ENCODE assay signal across 8 mouse cellular contexts in the genomic region with DNA sequence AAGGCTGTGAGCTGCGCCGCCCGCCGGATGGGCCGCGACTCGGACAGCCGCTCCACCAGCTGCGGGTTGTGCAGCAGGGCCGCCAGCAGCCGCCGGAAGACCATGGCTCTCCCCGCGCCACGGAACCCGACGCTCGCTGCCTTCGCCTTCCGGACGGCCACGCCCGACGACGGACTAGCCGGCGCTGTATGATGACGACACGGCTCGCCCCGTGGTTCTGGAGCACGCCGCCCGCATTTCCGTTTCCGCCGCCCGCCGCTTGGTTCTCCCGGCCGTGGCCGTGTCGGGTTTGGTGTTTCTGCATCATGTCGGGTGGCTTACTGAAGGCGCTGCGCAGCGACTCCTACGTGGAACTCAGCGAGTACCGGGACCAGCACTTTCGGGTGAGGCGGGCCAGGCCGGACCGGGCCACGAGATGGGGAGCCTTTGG. TPM values are rescaled to one million over a fixed set of nuclear protein-coding genes. Genes with fewer than 3 reads are reported as not detected.
DNase-seq lines count a peak whose midpoint lies in the region; ATAC-seq and TF ChIP-seq lines count a peak whose summit lies in the region.

A gene (minus strand): TSS at position 150 of the 430 bp plus-strand sequence.
A gene (plus strand): TSS at position 169 of the 430 bp plus-strand sequence.

- H3K4me2 ChIP-seq in heart, embryonic 12.5 days, result peak within 1 kb of the TSS; percentile 93
- H3K4me2 ChIP-seq in kidney, postnatal 0 days (ENCODE audit: low read length), result peak within 1 kb of the TSS; percentile 87
- H3K4me2 ChIP-seq in liver, embryonic 11.5 days, result peak within 1 kb of the TSS; percentile 92
- peak within 1 kb of the TSS; percentile 87 for H3K4me2 ChIP-seq in stomach, embryonic 14.5 days (replicated peaks; ENCODE audit: low read depth, low read length)

- H3K4me1 ChIP-seq in erythroblast, embryonic 14.5 days (ENCODE audit: control insufficient read depth), result peaks cover 45% of the 10 kb centered on the region
- peaks cover 35% of the 10 kb centered on the region for H3K4me1 ChIP-seq in heart, embryonic 12.5 days (replicated peaks)
- H3K4me1 ChIP-seq in kidney, postnatal 0 days (replicated peaks; ENCODE audit: insufficient read depth, low read length), result peaks cover 11% of the 10 kb centered on the region
- H3K4me1 ChIP-seq in liver, embryonic 11.5 days (replicated peaks; ENCODE audit: control insufficient read depth, insufficient read depth, low read length), result peaks cover 15% of the 10 kb centered on the region
- peaks cover 19% of the 10 kb centered on the region for H3K4me1 ChIP-seq in stomach, embryonic 14.5 days (ENCODE audit: control insufficient read depth, insufficient read depth, low read length)

- under 1% methylated on average over 55 of the region's 55 CpGs for WGBS in heart, embryonic 12.5 days
- WGBS in kidney, postnatal 0 days, result under 1% methylated on average over 55 of the region's 55 CpGs
- WGBS in liver, embryonic 11.5 days, result under 1% methylated on average over 55 of the region's 55 CpGs
- WGBS in stomach, embryonic 14.5 days, result under 1% methylated on average over 55 of the region's 55 CpGs

- no peaks in the 10 kb centered on the region for H3K27me3 ChIP-seq in C2C12 (ENCODE audit: control insufficient read depth, insufficient read depth, insufficient read length)
- no peaks in the 10 kb centered on the region for H3K27me3 ChIP-seq in erythroblast, embryonic 14.5 days (ENCODE audit: control insufficient read depth)
- no peaks in the 10 kb centered on the region for H3K27me3 ChIP-seq in heart, embryonic 12.5 days (replicated peaks)
- no peaks in the 10 kb centered on the region for H3K27me3 ChIP-seq in kidney, postnatal 0 days (ENCODE audit: insufficient read depth, low read length)
- no peaks in the 10 kb centered on the region for H3K27me3 ChIP-seq in liver, embryonic 11.5 days (replicated peaks; ENCODE audit: control insufficient read depth, insufficient read depth, low read length)
- no peaks in the 10 kb centered on the region for H3K27me3 ChIP-seq in stomach, embryonic 14.5 days (ENCODE audit: control insufficient read depth, insufficient read depth, low read length)

- H3K9me3 ChIP-seq in erythroblast, embryonic 14.5 days (ENCODE audit: control insufficient read depth, low read length), result no peaks in the 10 kb centered on the region
- H3K9me3 ChIP-seq in heart, embryonic 12.5 days (replicated peaks), result no peaks in the 10 kb centered on the region
- H3K9me3 ChIP-seq in kidney, postnatal 0 days (replicated peaks; ENCODE audit: low read length), result no peaks in the 10 kb centered on the region
- no peaks in the 10 kb centered on the region for H3K9me3 ChIP-seq in liver, embryonic 11.5 days (ENCODE audit: control insufficient read depth, low read length)
- no peaks in the 10 kb centered on the region for H3K9me3 ChIP-seq in stomach, embryonic 14.5 days (ENCODE audit: control insufficient read depth, low read depth, low read length)

- H3K79me3 ChIP-seq in C2C12 (ENCODE audit: low read depth), result peaks cover 53% of the 10 kb centered on the region

- TF ChIP-seq POLR2A in brain, embryonic 14.5 days (IDR thresholded peaks at IDR 0.05; ENCODE audit: borderline replicate concordance, extremely low read depth, insufficient read depth, insufficient read length, poor library complexity, severe bottlenecking), result peak; percentile 92

- ATAC-seq in heart, embryonic 12.5 days (ENCODE audit: insufficient number of reproducible peaks, low FRiP score), result peak; percentile 88
- peak; percentile 90 for ATAC-seq in kidney, postnatal 0 days (replicated peaks; ENCODE audit: low FRiP score, low read depth)
- ATAC-seq in liver, embryonic 11.5 days (replicated peaks; ENCODE audit: low FRiP score), result peak; percentile 86
- ATAC-seq in stomach, embryonic 14.5 days (ENCODE audit: insufficient number of reproducible peaks, insufficient read depth, low FRiP score, low read depth), result peak; percentile 91

- peak within 1 kb of the TSS; percentile 96 for H3K27ac ChIP-seq in heart, embryonic 12.5 days (ENCODE audit: poor library complexity, severe bottlenecking)
- H3K27ac ChIP-seq in kidney, postnatal 0 days, result peak within 1 kb of the TSS; percentile 89
- peak within 1 kb of the TSS; percentile 84 for H3K27ac ChIP-seq in liver, embryonic 11.5 days (ENCODE audit: low read depth, low read length)
- H3K27ac ChIP-seq in stomach, embryonic 14.5 days (ENCODE audit: low read length), result peak within 1 kb of the TSS; percentile 88

- peaks cover 11% of the 10 kb centered on the region for H3K36me3 ChIP-seq in C2C12 (ENCODE audit: control insufficient read depth, insufficient read depth)
- H3K36me3 ChIP-seq in erythroblast, embryonic 14.5 days (ENCODE audit: control insufficient read depth), result peaks cover 35% of the 10 kb centered on the region
- H3K36me3 ChIP-seq in heart, embryonic 12.5 days, result peaks cover 39% of the 10 kb centered on the region
- H3K36me3 ChIP-seq in kidney, postnatal 0 days (ENCODE audit: insufficient read depth, low read length), result 0 out of 2 replicates have a peak, but pooled peaks cover 6% of the 10 kb centered on the region
- 0 out of 2 replicates have a peak, but pooled peaks cover 11% of the 10 kb centered on the region for H3K36me3 ChIP-seq in liver, embryonic 11.5 days (ENCODE audit: control insufficient read depth, insufficient read depth, low read length)
- peaks cover 8% of the 10 kb centered on the region for H3K36me3 ChIP-seq in stomach, embryonic 14.5 days (ENCODE audit: control insufficient read depth, insufficient read depth, low read length)

- peak; percentile 42 for TF ChIP-seq CTCF in C2C12 (IDR thresholded peaks at IDR 0.05; ENCODE audit: control insufficient read depth, insufficient read depth, insufficient read length)
- no peak for TF ChIP-seq CTCF in brain, embryonic 14.5 days (IDR thresholded peaks at IDR 0.05; ENCODE audit: borderline replicate concordance, extremely low read depth, insufficient read depth, insufficient read length)
- TF ChIP-seq CTCF in kidney, postnatal 0 days (IDR thresholded peaks at IDR 0.05; ENCODE audit: low read depth), result no peak

- peak; percentile 99 for DNase-seq in brain, embryonic 14.5 days (ENCODE audit: low read depth)
- DNase-seq in kidney, postnatal 0 days (ENCODE audit: low spot score), result peak; percentile 97
- peak; percentile 96 for DNase-seq in liver, embryonic 11.5 days (ENCODE audit: low spot score)
- peak; percentile 95 for DNase-seq in naive thymus-derived CD4-positive, alpha-beta T cell, adult 2 months (ENCODE audit: low read depth)

- H3K9ac ChIP-seq in heart, embryonic 12.5 days, result peak within 1 kb of the TSS; percentile 94
- peak within 1 kb of the TSS; percentile 84 for H3K9ac ChIP-seq in kidney, postnatal 0 days (ENCODE audit: low read depth, low read length)
- peak within 1 kb of the TSS; percentile 84 for H3K9ac ChIP-seq in liver, embryonic 11.5 days (ENCODE audit: low read depth, low read length)
- peak within 1 kb of the TSS; percentile 85 for H3K9ac ChIP-seq in stomach, embryonic 14.5 days (replicated peaks; ENCODE audit: low read depth, low read length)

- peaks cover 83% of the 10 kb centered on the region for H3K79me2 ChIP-seq in C2C12 (ENCODE audit: control insufficient read depth, insufficient read depth)

- peak within 1 kb of the TSS; percentile 87 for H3K4me3 ChIP-seq in C2C12 (ENCODE audit: insufficient read depth, poor library complexity, severe bottlenecking)
- H3K4me3 ChIP-seq in erythroblast, embryonic 14.5 days (replicated peaks), result peak within 1 kb of the TSS; percentile 91
- peak within 1 kb of the TSS; percentile 84 for H3K4me3 ChIP-seq in heart, embryonic 12.5 days
- H3K4me3 ChIP-seq in kidney, postnatal 0 days (replicated peaks; ENCODE audit: low read depth, low read length), result peak within 1 kb of the TSS; percentile 84
- H3K4me3 ChIP-seq in liver, embryonic 11.5 days (ENCODE audit: low read depth, low read length), result peak within 1 kb of the TSS; percentile 84
- peak within 1 kb of the TSS; percentile 98 for H3K4me3 ChIP-seq in stomach, embryonic 14.5 days (ENCODE audit: low read depth, low read length)

- H3ac ChIP-seq in C2C12 (ENCODE audit: control insufficient read depth, insufficient read length, low read depth), result peak within 1 kb of the TSS; percentile 89

TF ChIP-seq in C2C12, 6 proteins besides CTCF, POLR2A, EP300 and RAD21:
- TF ChIP-seq MYOD1 (IDR thresholded peaks at IDR 0.05; ENCODE audit: control insufficient read depth, insufficient read length, low read depth) (no peak), USF1 (IDR thresholded peaks at IDR 0.05; ENCODE audit: low read depth) (peak; percentile 15), MAX (IDR thresholded peaks at IDR 0.05) (peak; percentile 92)

RNA-seq across cellular contexts. Expression of the first gene that starts in this region (rescaled TPM):
- polyA plus RNA-seq in C2C12 (2012; fragmentation: generic; extraction: Trizol), result 46.3 TPM
- polyA plus RNA-seq in brain, embryonic 14.5 days (2012; rRNA removed), result 67.6 and 92.3 TPM in 2 replicates
- polyA plus RNA-seq in erythroblast, embryonic 14.5 days (2012), result 5.5 and 5.9 TPM in 2 replicates
- polyA plus RNA-seq in heart, embryonic 12.5 days (2016; fragmentation: Nextera tagmentation; extraction: Ambion mirVana), result 90.3 and 91.4 TPM in 2 replicates
- polyA plus RNA-seq in kidney, postnatal 0 days (2015; fragmentation: Nextera tagmentation; extraction: Ambion mirVana), result 137 and 140 TPM in 2 replicates
- polyA plus RNA-seq in liver, embryonic 11.5 days (2014; fragmentation: Nextera tagmentation; extraction: Ambion mirVana), result 86.1 and 93.7 TPM in 2 replicates
- 91.4 and 97.6 TPM in 2 replicates for polyA plus RNA-seq in stomach, embryonic 14.5 days (2014; fragmentation: Nextera tagmentation; extraction: Ambion mirVana)

RNA-seq across cellular contexts. Expression of the second gene that starts in this region (rescaled TPM):
- polyA plus RNA-seq in C2C12 (2012; fragmentation: generic; extraction: Trizol), result 34.4 TPM
- polyA plus RNA-seq in brain, embryonic 14.5 days (2012; rRNA removed), result 77.3 and 93.8 TPM in 2 replicates
- 5.8 and 7.7 TPM in 2 replicates for polyA plus RNA-seq in erythroblast, embryonic 14.5 days (2012)
- 79.4 and 85.0 TPM in 2 replicates for polyA plus RNA-seq in heart, embryonic 12.5 days (2016; fragmentation: Nextera tagmentation; extraction: Ambion mirVana)
- 79.1 and 82.4 TPM in 2 replicates for polyA plus RNA-seq in kidney, postnatal 0 days (2015; fragmentation: Nextera tagmentation; extraction: Ambion mirVana)
- 93.0 and 93.5 TPM in 2 replicates for polyA plus RNA-seq in liver, embryonic 11.5 days (2014; fragmentation: Nextera tagmentation; extraction: Ambion mirVana)
- polyA plus RNA-seq in stomach, embryonic 14.5 days (2014; fragmentation: Nextera tagmentation; extraction: Ambion mirVana), result 115 and 116 TPM in 2 replicates

Comparison
In these comparisons a context has a peak if more than half of its experiments do, and no peak if none do; other contexts are left out.
1. Peak in every context shown above with its lines: DNase-seq, ATAC-seq, H3K4me3 ChIP-seq and H3K27ac ChIP-seq.